14 mouse cellular contexts compared by ENCODE assay signal in the genomic region with DNA sequence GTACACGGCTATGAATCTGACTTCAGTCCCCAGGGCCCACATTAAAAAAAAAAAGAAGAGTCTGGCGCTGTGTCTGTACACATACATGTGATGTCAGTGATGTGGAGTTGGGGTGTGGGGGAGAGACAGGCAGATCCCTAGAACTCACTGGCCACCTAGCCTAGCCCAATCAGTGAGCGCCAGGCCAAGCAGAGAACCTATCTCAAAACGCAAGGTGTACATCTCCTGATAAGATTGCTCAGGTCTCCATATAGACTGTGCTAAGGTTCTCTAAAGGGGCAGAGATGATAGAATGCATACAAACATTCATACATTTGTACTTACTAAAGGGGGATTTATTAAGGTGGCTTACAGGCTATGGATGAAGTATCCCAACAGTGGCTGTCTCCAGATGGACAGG.
"Had no signal": no experiment of that assay in that cellular context is flagged by ENCODE, and none has a peak within 500 bp of the region (broad histone marks: within the 10 kb centered on the region; RNA-seq: fewer than 3 reads in every experiment).

No protein-coding gene starts in this region.

- DNase-seq: kidney, adult 2 months; kidney, postnatal 36 days; layer of hippocampus, postnatal 36 days; lung, adult 2 months; midbrain, embryonic 14.5 days; thymus, adult 18-20 months; thymus, postnatal 36 days had no signal

- H3K9me3 ChIP-seq: limb, embryonic 10.5 days; limb, embryonic 13.5 days had no signal

- H3K27me3 ChIP-seq: limb, embryonic 13.5 days had no signal

- H3K4me1 ChIP-seq: limb, embryonic 10.5 days; limb, embryonic 13.5 days had no signal

- H3K9ac ChIP-seq: limb, embryonic 13.5 days had no signal

- H3K4me2 ChIP-seq: limb, embryonic 13.5 days; midbrain, embryonic 11.5 days had no signal

- H3K4me3 ChIP-seq: limb, embryonic 10.5 days; limb, embryonic 13.5 days; megakaryocyte, embryonic 14.5 days had no signal

- ATAC-seq: intestine, postnatal 0 days had no signal

- H3K27ac ChIP-seq: kidney, postnatal 0 days; limb, embryonic 10.5 days; limb, embryonic 13.5 days; macrophage had no signal

- H3K36me3 ChIP-seq: limb, embryonic 10.5 days; limb, embryonic 13.5 days had no signal
